8 mouse cellular contexts compared by ENCODE assay signal in genomic region chr9:63941747-63942607, GRCm38 (mm10).
DNase-seq lines count a peak whose midpoint lies in the region; ATAC-seq lines count a peak whose summit lies in the region.

No protein-coding gene starts in this region.

- no peak overlapping the region for H3K4me3 ChIP-seq in kidney, embryonic 16.5 days (ENCODE audit: low read length)
- H3K4me3 ChIP-seq in heart, embryonic 14.5 days (ENCODE audit: control insufficient read depth in 1 of 2, insufficient read depth in 1 of 2, low read depth in 1 of 2, low read length in 2 of 2), result no peak overlapping the region
- no peak overlapping the region for H3K4me3 ChIP-seq in liver, embryonic 16.5 days (ENCODE audit: low read depth, low read length)

- 59% methylated on average over 12 of the region's 12 CpGs for WGBS in kidney, embryonic 16.5 days
- WGBS in heart, embryonic 14.5 days, result 25% methylated on average over 12 of the region's 12 CpGs
- WGBS in liver, embryonic 16.5 days (ENCODE audit: insufficient replicate concordance), result 51% methylated on average over 12 of the region's 12 CpGs

- H3K4me2 ChIP-seq in kidney, embryonic 16.5 days (replicated peaks; ENCODE audit: low read depth, low read length), result no peak overlapping the region
- no peak overlapping the region for H3K4me2 ChIP-seq in heart, embryonic 14.5 days (ENCODE audit: low read length)
- H3K4me2 ChIP-seq in liver, embryonic 16.5 days (ENCODE audit: low read depth, low read length), result no peak overlapping the region

- DNase-seq in kidney, adult 11 months, result no peak
- peak; percentile 37 for DNase-seq in embryo, embryonic 11 days
- peak; percentile 76 for DNase-seq in yolk sac, embryonic 10.5 days (ENCODE audit: low spot score)
- DNase-seq in spleen, adult 18-20 months, result no peak
- DNase-seq in B cell, adult 2 months, result no peak

- peak; percentile 84 for ATAC-seq in kidney, embryonic 16.5 days (ENCODE audit: low FRiP score, low TSS enrichment)
- ATAC-seq in heart, embryonic 14.5 days (ENCODE audit: insufficient number of reproducible peaks, insufficient read depth, low FRiP score, low read depth), result peak; percentile 82
- ATAC-seq in liver, embryonic 16.5 days (ENCODE audit: low read depth), result 0 out of 2 replicates have a peak, but pooled peaks have one; percentile 32

- H3K27me3 ChIP-seq in kidney, embryonic 16.5 days (ENCODE audit: insufficient read depth, low read length), result no peaks in the 10 kb centered on the region
- no peaks in the 10 kb centered on the region for H3K27me3 ChIP-seq in heart, embryonic 14.5 days (ENCODE audit: control insufficient read depth, insufficient read depth, low read length)
- H3K27me3 ChIP-seq in liver, embryonic 16.5 days (ENCODE audit: control insufficient read depth, insufficient read depth, low read depth, low read length), result no peaks in the 10 kb centered on the region

- H3K9ac ChIP-seq in kidney, embryonic 16.5 days (replicated peaks; ENCODE audit: low read length), result peak overlapping the region; percentile 23
- peak overlapping the region; percentile 59 for H3K9ac ChIP-seq in heart, embryonic 14.5 days (ENCODE audit: low read length)
- H3K9ac ChIP-seq in liver, embryonic 16.5 days (ENCODE audit: low read depth, low read length), result no peak overlapping the region

- no peaks in the 10 kb centered on the region for H3K36me3 ChIP-seq in kidney, embryonic 16.5 days (ENCODE audit: insufficient read depth, low read length)
- H3K36me3 ChIP-seq in heart, embryonic 14.5 days (ENCODE audit: control insufficient read depth, insufficient read depth, low read length), result no peaks in the 10 kb centered on the region
- no peaks in the 10 kb centered on the region for H3K36me3 ChIP-seq in liver, embryonic 16.5 days (ENCODE audit: control insufficient read depth, insufficient read depth)

- H3K4me1 ChIP-seq in kidney, embryonic 16.5 days (ENCODE audit: insufficient read depth, low read length), result peaks cover 14% of the 10 kb centered on the region
- peaks cover 27 to 36% of the 10 kb centered on the region in 2 experiments for H3K4me1 ChIP-seq in heart, embryonic 14.5 days (ENCODE audit: control insufficient read depth in 2 of 2, insufficient read depth in 2 of 2, low read length in 2 of 2)
- no peaks in the 10 kb centered on the region for H3K4me1 ChIP-seq in liver, embryonic 16.5 days (ENCODE audit: control insufficient read depth, low read depth, low read length)

- peak overlapping the region; percentile 23; the same call in 1 of the 2 replicates for H3K27ac ChIP-seq in kidney, embryonic 16.5 days (ENCODE audit: low read length)
- H3K27ac ChIP-seq in heart, embryonic 14.5 days (replicated peaks in 1 of 2; ENCODE audit: control insufficient read depth in 1 of 2, insufficient read depth in 1 of 2, low read depth in 2 of 2, low read length in 2 of 2), result peak overlapping the region; percentile 66 to 93
- H3K27ac ChIP-seq in liver, embryonic 16.5 days (ENCODE audit: low read length), result no peak overlapping the region

- H3K9me3 ChIP-seq in kidney, embryonic 16.5 days (ENCODE audit: low read length), result no peaks in the 10 kb centered on the region
- no peaks in the 10 kb centered on the region for H3K9me3 ChIP-seq in heart, embryonic 14.5 days (ENCODE audit: control insufficient read depth, low read length)
- no peaks in the 10 kb centered on the region for H3K9me3 ChIP-seq in liver, embryonic 16.5 days (replicated peaks; ENCODE audit: control insufficient read depth, low read length)

Comparison
In these comparisons a context has a peak if more than half of its experiments do, and no peak if none do; other contexts are left out.
1. ATAC-seq: peak in every context shown above with its lines; median percentile 84 in kidney, embryonic 16.5 days; 82 in heart, embryonic 14.5 days; 32 in liver, embryonic 16.5 days.
2. DNase-seq: peak in embryo, embryonic 11 days (single experiment) and yolk sac, embryonic 10.5 days (single experiment); none in kidney, adult 11 months (single experiment), spleen, adult 18-20 months (0 of 2) and B cell, adult 2 months (0 of 2).